Comparison of ENCODE assay signal across 8 mouse cellular contexts in genomic region chr8:123515540-123515897, GRCm38 (mm10). TPM values are rescaled to one million over a fixed set of nuclear protein-coding genes. Genes with fewer than 3 reads are reported as not detected.
DNase-seq lines count a peak whose midpoint lies in the region; ATAC-seq and TF ChIP-seq lines count a peak whose summit lies in the region.
"Had no signal": no experiment of that assay in that cellular context is flagged by ENCODE, and none has a peak within 500 bp of the region (broad histone marks: within the 10 kb centered on the region; RNA-seq: fewer than 3 reads in every experiment).

No protein-coding gene starts in this region.

- TF ChIP-seq CTCF in olfactory bulb, adult 2 months (IDR thresholded peaks at IDR 0.05; ENCODE audit: insufficient read depth, low read depth, low read length), result no peak

- H3K9ac ChIP-seq in lung, embryonic 15.5 days, result no peak overlapping the region
- H3K9ac ChIP-seq in forebrain, embryonic 13.5 days, result peak overlapping the region; percentile 14

- H3K36me3 ChIP-seq in lung, embryonic 15.5 days, result peaks cover 2% of the 10 kb centered on the region; the same call in 1 of the 2 replicates
- peaks cover 9% of the 10 kb centered on the region; the same call in 1 of the 2 replicates for H3K36me3 ChIP-seq in forebrain, embryonic 13.5 days (ENCODE audit: poor library complexity, severe bottlenecking)
- H3K36me3 ChIP-seq in limb, embryonic 10.5 days, result peaks cover 5% of the 10 kb centered on the region

- no peak for DNase-seq in lung, postnatal 10 days
- no peak for DNase-seq in limb, embryonic 10.5 days (ENCODE audit: low spot score)
- DNase-seq in right cerebral cortex, postnatal 36 days (ENCODE audit: low spot score in 2 of 2), result no peak
- no peak for DNase-seq in spleen, adult 12 weeks (ENCODE audit: low spot score)

- under 1% methylated on average over 11 of the region's 11 CpGs for WGBS in lung, embryonic 15.5 days
- 0% methylated on average over 11 of the region's 11 CpGs for WGBS in forebrain, embryonic 13.5 days
- WGBS in limb, embryonic 10.5 days, result 2% methylated on average over 11 of the region's 11 CpGs
- 1% methylated on average over 11 of the region's 11 CpGs for WGBS in olfactory bulb, adult 2 months

- no peak for TF ChIP-seq POLR2A in olfactory bulb, adult 2 months (IDR thresholded peaks at IDR 0.05; ENCODE audit: insufficient read depth, low read depth, low read length)

- no peaks in the 10 kb centered on the region for H3K9me3 ChIP-seq in lung, embryonic 15.5 days
- no peaks in the 10 kb centered on the region for H3K9me3 ChIP-seq in forebrain, embryonic 13.5 days (replicated peaks)
- no peaks in the 10 kb centered on the region for H3K9me3 ChIP-seq in limb, embryonic 10.5 days (replicated peaks)

- no peak for ATAC-seq in lung, embryonic 15.5 days (ENCODE audit: borderline replicate concordance, extremely low read depth, low FRiP score, low TSS enrichment)
- ATAC-seq in forebrain, embryonic 13.5 days, result peak; percentile 16

- H3K27ac ChIP-seq in lung, embryonic 15.5 days, result no peak overlapping the region
- H3K27ac ChIP-seq in forebrain, embryonic 13.5 days, result peak overlapping the region; percentile 20; the same call in 1 of the 2 replicates
- H3K27ac ChIP-seq in limb, embryonic 10.5 days, result peak overlapping the region; percentile 84; the same call in 1 of the 2 replicates
- no peak overlapping the region for H3K27ac ChIP-seq in olfactory bulb, adult 2 months (ENCODE audit: insufficient read depth, low read depth, low read length)
- H3K27ac ChIP-seq: macrophage had no signal

- H3K4me2 ChIP-seq in lung, embryonic 15.5 days, result peak overlapping the region; percentile 100
- peak overlapping the region; percentile 82 for H3K4me2 ChIP-seq in forebrain, embryonic 13.5 days

- peaks cover 23% of the 10 kb centered on the region for H3K4me1 ChIP-seq in lung, embryonic 15.5 days
- peaks cover 45% of the 10 kb centered on the region for H3K4me1 ChIP-seq in forebrain, embryonic 13.5 days
- H3K4me1 ChIP-seq in limb, embryonic 10.5 days, result peaks cover 41% of the 10 kb centered on the region
- peaks cover 32% of the 10 kb centered on the region for H3K4me1 ChIP-seq in olfactory bulb, adult 2 months (ENCODE audit: control insufficient read depth, insufficient read depth, low read length)

- peaks cover 51% of the 10 kb centered on the region for H3K27me3 ChIP-seq in lung, embryonic 15.5 days
- peaks cover 7% of the 10 kb centered on the region; the same call in 1 of the 2 replicates for H3K27me3 ChIP-seq in forebrain, embryonic 13.5 days
- H3K27me3 ChIP-seq in limb, embryonic 10.5 days (ENCODE audit: low read depth, poor library complexity, severe bottlenecking), result peaks cover 56% of the 10 kb centered on the region

- peak overlapping the region; percentile 68 for H3K4me3 ChIP-seq in lung, embryonic 15.5 days
- H3K4me3 ChIP-seq in forebrain, embryonic 13.5 days, result peak overlapping the region; percentile 80
- H3K4me3 ChIP-seq in limb, embryonic 10.5 days, result peak overlapping the region; percentile 74
- peak overlapping the region; percentile 41 for H3K4me3 ChIP-seq in olfactory bulb, adult 2 months (ENCODE audit: insufficient read depth, low read depth, low read length)

RNA-seq across cellular contexts. Expression of gene Dbndd1, which starts 0.3 kb away (rescaled TPM):
- polyA plus RNA-seq in lung, embryonic 15.5 days (2015; fragmentation: Nextera tagmentation; extraction: Ambion mirVana), result 1.9 and 2.4 TPM in 2 replicates
- 61.1 and 64.7 TPM in 2 replicates for polyA plus RNA-seq in forebrain, embryonic 13.5 days (2015; fragmentation: Nextera tagmentation; extraction: Ambion mirVana)
- polyA plus RNA-seq in limb, embryonic 10.5 days (2016; fragmentation: Nextera tagmentation; extraction: Ambion mirVana), result 6.1 and 7.4 TPM in 2 replicates
- polyA plus RNA-seq in olfactory bulb, adult 2 months (2012; ENCODE audit: insufficient read depth, insufficient read length, low replicate concordance, missing spikeins), result not detected in 2 replicates
- polyA plus RNA-seq: macrophage had no signal

RNA-seq across cellular contexts. Expression of gene Gas8, which starts 3.1 kb away (rescaled TPM):
- 27.6 and 29.8 TPM in 2 replicates for polyA plus RNA-seq in lung, embryonic 15.5 days (2015; fragmentation: Nextera tagmentation; extraction: Ambion mirVana)
- 36.4 and 42.1 TPM in 2 replicates for polyA plus RNA-seq in forebrain, embryonic 13.5 days (2015; fragmentation: Nextera tagmentation; extraction: Ambion mirVana)
- 41.1 TPM in 2 replicates for polyA plus RNA-seq in limb, embryonic 10.5 days (2016; fragmentation: Nextera tagmentation; extraction: Ambion mirVana)
- polyA plus RNA-seq in olfactory bulb, adult 2 months (2012; ENCODE audit: insufficient read depth, insufficient read length, low replicate concordance, missing spikeins), result not detected in 2 replicates

RNA-seq across cellular contexts. Expression of gene Afg3l1, which starts 37.8 kb away (rescaled TPM):
- 48.2 and 50.5 TPM in 2 replicates for polyA plus RNA-seq in lung, embryonic 15.5 days (2015; fragmentation: Nextera tagmentation; extraction: Ambion mirVana)
- 55.9 and 60.4 TPM in 2 replicates for polyA plus RNA-seq in forebrain, embryonic 13.5 days (2015; fragmentation: Nextera tagmentation; extraction: Ambion mirVana)
- polyA plus RNA-seq in limb, embryonic 10.5 days (2016; fragmentation: Nextera tagmentation; extraction: Ambion mirVana), result 57.2 and 65.0 TPM in 2 replicates
- polyA plus RNA-seq in olfactory bulb, adult 2 months (2012; ENCODE audit: insufficient read depth, insufficient read length, low replicate concordance, missing spikeins), result not detected in 2 replicates

Comparison
In these comparisons a context has a peak if more than half of its experiments do, and no peak if none do; other contexts are left out.
1. H3K27ac ChIP-seq: peak in forebrain, embryonic 13.5 days (single experiment) and limb, embryonic 10.5 days (single experiment); none in lung, embryonic 15.5 days (single experiment) and olfactory bulb, adult 2 months (single experiment).
2. RNA of gene Afg3l1, which starts 37.8 kb away (polyA plus RNA-seq): 57.2 to 65.0 TPM in limb, embryonic 10.5 days, 55.9 to 60.4 TPM in forebrain, embryonic 13.5 days and 48.2 to 50.5 TPM in lung, embryonic 15.5 days; not detected in olfactory bulb, adult 2 months; every median in the first group is over 10 times any median in the second.
3. Peak in every context shown above with its lines, with median percentiles within 50 percentile points of each other: H3K4me3 ChIP-seq.